Mouse (Mus musculus): Measurements from ENCODE around the gene Pkd1.

- TF ChIP-seq CTCF (IDR thresholded peaks at IDR 0.05; ENCODE audit: borderline replicate concordance, extremely low read depth, insufficient read depth, insufficient read length) = no peak
- TF ChIP-seq POLR2A (IDR thresholded peaks at IDR 0.05; ENCODE audit: borderline replicate concordance, extremely low read depth, insufficient read depth, insufficient read length, poor library complexity, severe bottlenecking) = no peak
Observed at GRCm38 (mm10) chr17:24644030-24644715, 94.5 kb downstream of the Pkd1 start.

Data from brain, embryonic 14.5 days (tissue).